In genomic region chr3:37191953-37192352, GRCm38 (mm10) we compare ENCODE assay signal across 18 mouse cellular contexts. TPM values are rescaled to one million over a fixed set of nuclear protein-coding genes. Genes with fewer than 3 reads are reported as not detected.
"Had no signal": no experiment of that assay in that cellular context is flagged by ENCODE, and none has a peak within 500 bp of the region (broad histone marks: within the 10 kb centered on the region; RNA-seq: fewer than 3 reads in every experiment).

No protein-coding gene starts in this region.

- ATAC-seq: intestine, embryonic 16.5 days; liver, embryonic 12.5 days; midbrain, embryonic 13.5 days; midbrain, embryonic 16.5 days had no signal

- DNase-seq: kidney, adult 18-20 months; kidney, postnatal 10 days; kidney, postnatal 36 days; layer of hippocampus, postnatal 36 days; liver; lung, adult 18-20 months; lung, postnatal 10 days; lung, postnatal 36 days; right cerebral cortex, adult 18-20 months; right cerebral cortex, postnatal 14 days; right cerebral cortex, postnatal 4 days; thymus, adult 2 months; thymus, postnatal 25 days had no signal

RNA-seq across cellular contexts. Expression of gene Il21, which starts 40.5 kb away (rescaled TPM):
- total RNA-seq: layer of hippocampus, postnatal 36 days; monocyte, adult 5-6 weeks had no signal
